Mouse (Mus musculus) cerebellum, adult 2 months (tissue): Measurements from ENCODE around the gene Noct.

ENCODE experiments used
- CTCF ChIP-seq: fragments of 200-500 bp; IDR thresholded peaks from 2 replicates; pipeline ENCODE4 v1.5.1; 2011; ENCODE audit warnings: low read depth, mild to moderate bottlenecking, control low read depth, low read length, moderate library complexity, borderline replicate concordance; ENCODE audit not compliant: insufficient read depth
- POLR2A ChIP-seq: fragments of 200-500 bp; IDR thresholded peaks from 2 replicates; pipeline ENCODE4 v1.6.1; 2011; ENCODE audit warnings: low read length, control low read depth, borderline replicate concordance; ENCODE audit not compliant: insufficient read depth

- TF ChIP-seq POLR2A (no peak), CTCF (no peak)
Measured at GRCm38 (mm10) chr3:51230146-51230835, 6.0 kb downstream of the Noct start.
